Mouse (Mus musculus): Measurements from ENCODE around the gene Ubash3a.

Gene Ubash3a

GRCm38 (mm10) chr17:31281830-31282686, 74.4 kb downstream of the Ubash3a start:
- DNase-seq: no peak

DNA sequence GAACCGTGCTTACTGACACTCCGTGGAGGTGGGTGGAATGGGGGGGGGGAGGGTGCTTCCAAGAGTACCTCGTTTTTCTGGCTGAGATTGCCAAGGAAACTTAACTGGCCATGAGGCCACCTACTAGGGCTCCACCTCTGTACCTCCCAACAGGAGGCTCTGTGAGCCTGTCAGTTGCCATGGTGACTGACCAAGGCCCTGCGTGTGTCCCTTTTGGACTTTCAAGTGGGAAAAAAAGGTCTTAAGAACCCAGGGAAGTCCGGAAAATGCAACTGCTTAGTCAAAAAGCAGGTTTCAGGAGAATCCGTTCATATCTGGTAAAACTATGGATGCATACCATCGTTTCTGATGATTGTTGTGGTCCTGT, 75.0 kb downstream of the Ubash3a start:
- no peak for DNase-seq

DNA sequence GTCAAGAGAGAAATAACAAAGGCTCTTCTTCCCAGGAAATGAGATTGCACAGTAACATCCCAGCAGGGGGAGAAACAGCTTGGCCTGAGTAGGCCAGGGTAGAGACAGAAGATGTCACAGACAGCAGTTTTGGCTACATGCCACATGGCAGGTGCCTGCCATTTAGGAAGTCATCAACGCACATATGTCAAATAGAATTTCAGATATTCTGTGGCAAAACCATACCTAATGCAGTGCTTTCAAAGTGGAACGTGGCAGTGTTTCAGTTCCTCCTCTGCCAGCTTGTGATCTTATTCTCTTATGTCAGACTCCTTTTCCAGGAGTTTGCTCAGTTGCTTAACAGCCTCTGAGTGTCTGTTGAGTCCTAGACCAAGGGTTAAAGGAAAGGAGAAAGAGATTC, 78.2 kb downstream of the Ubash3a start:
- DNase-seq: no peak

DNA sequence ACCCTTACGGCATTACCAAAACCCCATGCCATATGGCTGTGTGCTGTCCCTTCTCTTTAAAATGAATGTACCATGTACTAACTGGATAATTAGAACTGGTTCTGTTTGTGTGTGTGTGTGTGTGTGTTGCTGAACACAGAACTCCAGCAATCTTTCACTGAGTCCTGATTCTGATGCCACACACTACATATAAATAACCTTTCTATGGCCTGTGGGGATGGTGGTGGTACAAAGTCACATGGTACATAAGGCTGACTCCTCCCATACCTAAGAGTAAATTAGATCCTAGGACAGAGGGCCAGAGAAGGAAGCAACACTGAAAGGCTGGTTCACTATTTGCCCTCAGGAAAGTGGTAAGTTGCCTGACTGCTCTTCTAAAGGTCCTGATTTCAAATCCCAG, 78.8 kb downstream of the Ubash3a start, which contains the start of gene Slc37a1:
Slc37a1 (plus strand) TSS at position 301 of the 400 bp plus-strand sequence.
- DNase-seq: no peak

GRCm38 (mm10) chr17:31287216-31287615, 79.5 kb downstream of the Ubash3a start:
- DNase-seq: no peak

DNA sequence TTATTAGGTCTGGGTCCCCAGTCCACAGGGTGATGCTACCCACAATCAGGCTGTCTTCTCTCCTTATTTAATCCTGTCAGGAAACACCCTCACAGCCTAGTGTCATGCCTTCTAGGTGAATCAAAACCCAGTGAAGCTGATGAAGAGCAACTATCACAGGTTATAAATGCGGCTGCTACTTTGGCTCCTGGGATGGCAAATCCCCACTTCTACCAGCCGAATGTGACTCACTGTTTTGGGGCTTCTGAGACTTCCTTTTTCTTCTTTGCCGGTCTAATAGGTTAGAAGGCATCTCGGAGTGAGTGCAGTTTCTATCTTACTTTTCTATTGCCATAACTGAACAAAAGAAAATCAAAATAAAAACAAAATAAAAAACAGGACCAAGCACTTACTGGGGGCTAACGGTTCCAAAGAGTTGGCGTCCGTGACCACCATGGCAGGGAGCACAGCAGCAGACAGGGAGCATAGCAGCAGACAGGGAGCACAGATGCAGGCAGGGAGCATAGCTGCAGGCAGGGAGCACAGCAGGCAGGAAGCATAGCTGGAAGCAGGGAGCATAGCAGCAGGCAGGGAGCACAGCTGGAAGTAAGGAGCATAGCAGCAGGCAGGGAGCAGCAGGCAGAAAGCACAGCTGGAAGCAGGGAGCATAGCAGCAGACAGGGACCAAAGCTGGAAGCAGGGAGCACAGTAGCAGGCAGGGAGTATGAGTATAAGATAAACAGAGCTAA, 81.5 kb downstream of the Ubash3a start:
- DNase-seq: no peak

GRCm38 (mm10) chr17:31290311-31290710, 82.6 kb downstream of the Ubash3a start:
- DNase-seq: no peak

DNA sequence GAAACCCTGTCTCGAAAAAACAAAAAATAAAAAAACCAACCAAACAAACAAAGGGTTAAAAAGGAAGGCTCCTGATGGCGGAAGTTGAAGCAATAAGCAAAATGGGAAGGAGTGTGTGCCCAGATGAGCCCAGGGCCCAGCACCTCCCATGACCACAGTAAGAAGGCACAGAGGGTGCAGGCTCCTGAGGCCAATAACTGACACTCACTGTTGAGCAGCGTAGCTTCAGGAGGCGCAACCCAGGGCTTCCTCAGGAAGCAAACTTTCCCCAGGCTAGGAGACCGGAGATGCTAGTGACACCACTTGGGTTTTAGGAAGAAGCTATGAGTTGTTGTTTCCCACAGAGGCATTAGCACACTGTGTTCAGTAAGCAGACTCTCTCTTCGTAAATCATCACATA, 83.2 kb downstream of the Ubash3a start:
- no peak for DNase-seq

- DNase-seq: peak in 1 of 2 experiments; percentile 63
These were observed 86.9 kb downstream of the Ubash3a start for GRCm38 (mm10) chr17:31294363-31295214.

GRCm38 (mm10) chr17:31295215-31295891, 87.7 kb downstream of the Ubash3a start:
- DNase-seq: peak; percentile 64 to 74

DNA sequence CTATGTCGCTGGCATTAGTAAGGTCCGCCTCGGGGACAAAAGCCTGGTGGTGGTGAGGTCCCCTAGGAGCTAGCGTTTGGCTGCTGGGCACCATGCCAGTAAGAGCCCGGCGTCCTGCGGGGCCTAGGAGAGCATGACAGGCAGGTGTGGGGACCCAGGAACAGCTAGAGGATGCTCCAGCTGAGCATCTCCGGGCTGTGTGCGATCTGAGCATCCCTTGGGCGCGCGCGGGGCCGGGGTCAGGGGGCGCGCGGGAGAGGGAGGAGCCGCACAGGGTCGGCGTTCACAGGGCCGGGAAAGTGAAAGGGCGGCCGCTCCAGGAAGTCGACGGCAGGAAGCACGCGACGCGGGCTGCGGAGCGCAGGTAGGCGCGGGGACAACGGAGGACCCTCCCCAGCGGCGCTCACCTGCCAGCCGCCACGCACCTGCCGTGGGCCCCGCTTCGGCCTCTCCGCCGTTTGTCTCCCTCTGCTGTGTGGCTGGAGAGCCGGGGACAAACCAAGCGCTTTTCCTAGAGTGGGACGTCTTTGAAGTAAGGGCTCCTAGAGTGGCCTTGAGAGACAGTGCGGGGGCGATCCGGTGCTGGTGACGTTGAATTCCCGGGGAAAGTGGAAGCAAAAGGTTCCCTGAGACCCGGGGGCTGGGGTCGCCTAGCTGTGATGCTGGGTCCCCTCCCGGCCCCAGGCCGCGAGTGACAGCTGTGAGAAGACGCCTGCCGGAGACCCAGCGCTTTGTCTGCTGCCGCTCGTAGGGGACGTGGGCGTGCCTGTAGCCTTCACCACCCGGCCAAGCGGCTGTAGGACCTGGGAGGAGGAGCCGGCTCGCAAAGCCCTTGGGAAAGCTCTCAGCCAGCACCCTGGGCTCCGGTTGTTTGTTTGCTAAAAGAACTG, 88.5 kb downstream of the Ubash3a start:
- peak; percentile 68 to 82 for DNase-seq

Data from spleen, adult 18-20 months (tissue).